Mouse (Mus musculus) bone marrow macrophage, adult 2 months (primary cell): ENCODE results near the gene Dbi.

Experiments
- CTCF ChIP-seq: IDR thresholded peaks from 2 replicates; pipeline ENCODE4 v1.5.1; 2012; ENCODE audit warnings: low read depth, mild to moderate bottlenecking, low read length, moderate library complexity
- POLR2A ChIP-seq: IDR thresholded peaks from 2 replicates; pipeline ENCODE4 v1.6.1; 2012; ENCODE audit warnings: mild to moderate bottlenecking, low read depth, low read length, borderline replicate concordance

GRCm38 (mm10) chr1:120077746-120078410 is 43.0 kb downstream of the Dbi start:
- no peak for TF ChIP-seq CTCF
- TF ChIP-seq POLR2A: no peak
